Mouse (Mus musculus): ENCODE measurements at regions not wholly inside any gene's neighbourhood (a gene's known extent, or its start where the extent isn't known, plus 50 kb on each side); places are given as distances from the start of the nearest gene placed in this dataset.

- DNase-seq = no peak
These were observed 75.5 kb downstream of the Trib2 start for GRCm38 (mm10) chr12:15741219-15741618.

DNA sequence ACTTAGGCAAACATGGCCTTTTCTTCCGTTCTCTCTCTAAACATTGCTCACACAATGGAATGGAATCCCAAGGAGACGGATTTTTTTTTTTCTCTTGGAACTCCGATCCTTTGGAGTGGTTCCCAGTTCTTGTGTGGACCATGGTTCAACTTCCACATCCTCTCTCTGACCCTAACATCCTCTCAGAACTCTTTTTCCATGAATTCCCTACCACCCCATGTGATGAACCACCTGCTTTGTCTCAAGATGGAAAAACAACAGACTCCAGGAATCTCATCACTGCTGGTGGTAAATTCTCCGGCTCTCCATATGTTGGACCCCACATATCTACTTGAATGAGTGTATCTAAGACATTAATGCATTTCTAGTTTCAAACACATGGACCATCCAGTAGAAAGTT lies 77.7 kb downstream of the Trib2 start:
- DNase-seq = no peak

GRCm38 (mm10) chr12:15731261-15731660 lies 85.5 kb downstream of the Trib2 start:
- no peak for DNase-seq

DNA sequence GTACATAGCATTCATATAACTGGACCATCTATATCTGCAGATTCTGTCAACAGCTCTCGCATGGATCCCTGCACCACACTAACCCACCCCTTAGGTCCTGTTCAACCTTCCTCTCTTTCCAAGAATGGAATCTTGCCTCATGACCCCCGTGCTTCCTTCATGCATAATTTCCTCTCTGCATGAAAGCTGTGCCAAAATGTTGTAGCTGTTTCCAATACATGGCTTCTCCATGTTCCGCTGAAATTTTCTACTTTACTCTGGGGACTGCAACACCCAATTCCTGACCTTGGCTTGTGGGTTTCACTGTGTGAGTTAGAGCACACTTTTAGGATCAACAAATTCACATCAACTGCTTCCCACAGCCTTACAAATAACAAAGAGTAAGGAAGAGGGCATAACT lies 87.0 kb downstream of the Trib2 start:
- DNase-seq = no peak

DNA sequence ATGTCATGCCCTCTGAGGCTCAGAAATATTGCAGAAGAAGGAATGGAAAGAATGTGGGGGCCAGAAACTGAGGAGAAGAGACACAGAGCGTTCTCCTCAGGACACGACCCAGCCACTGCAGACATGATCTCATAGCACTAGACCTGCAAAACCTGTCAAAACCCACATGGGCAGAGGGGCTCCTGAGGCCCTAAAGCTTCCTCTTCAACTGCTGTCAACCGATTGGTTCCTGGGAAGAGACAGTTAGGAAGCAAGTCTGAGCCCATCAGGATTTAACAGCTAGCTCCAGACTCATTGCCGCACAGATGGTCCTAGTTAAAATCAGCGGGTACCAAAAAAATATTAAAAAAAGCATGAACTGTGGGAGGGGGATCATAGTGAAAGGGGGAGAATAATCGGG lies 93.2 kb downstream of the Trib2 start:
- no peak for DNase-seq

- no peak for DNase-seq
These were observed 94.6 kb downstream of the Trib2 start for GRCm38 (mm10) chr12:15722161-15722560.

DNA sequence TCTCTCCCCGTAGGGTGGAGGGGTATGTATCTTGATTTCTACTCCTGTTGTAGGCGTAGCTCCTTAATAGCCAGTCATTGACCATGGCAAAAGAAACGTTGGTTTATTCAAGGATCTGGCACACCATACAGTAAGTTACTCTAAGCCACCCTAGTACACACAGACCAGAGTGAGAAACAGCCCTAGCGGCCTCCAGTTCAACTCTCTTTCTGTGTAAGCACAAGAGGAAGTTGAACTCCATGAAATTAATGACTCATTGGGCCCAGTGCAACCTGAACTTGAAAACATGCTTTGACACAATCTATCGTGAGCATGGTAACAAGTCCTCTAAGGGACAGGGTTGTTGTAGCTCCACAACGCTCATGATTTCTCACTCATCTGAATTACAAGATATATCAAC lies 96.6 kb downstream of the Trib2 start:
- DNase-seq = no peak

DNA sequence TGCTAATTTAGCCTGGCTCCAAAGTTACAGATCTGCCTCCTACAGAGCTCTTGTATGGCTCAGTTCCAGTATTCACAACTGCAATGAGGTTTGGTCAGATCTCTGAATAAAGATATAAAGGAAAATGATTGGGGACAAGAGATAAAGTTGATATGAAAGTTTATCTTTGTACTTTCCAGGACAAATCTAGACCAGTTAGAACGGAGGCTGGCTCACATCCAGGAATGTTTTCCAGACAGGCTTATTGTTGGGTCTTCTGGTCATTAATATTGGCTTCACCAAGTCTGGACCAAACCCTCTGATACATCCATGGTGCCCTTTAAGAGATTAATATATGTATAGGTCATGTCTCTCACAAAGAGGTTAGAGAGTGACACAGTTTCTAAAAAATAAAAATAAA lies 97.9 kb downstream of the Trib2 start:
- DNase-seq = no peak

GRCm38 (mm10) chr12:15717989-15718388 lies 98.7 kb downstream of the Trib2 start:
- DNase-seq = no peak

- no peak for DNase-seq
These were observed 99.4 kb downstream of the Trib2 start for GRCm38 (mm10) chr12:15717342-15717741.

- DNase-seq = no peak
These were observed 103.1 kb downstream of the Trib2 start for GRCm38 (mm10) chr12:15713623-15714022.

DNA sequence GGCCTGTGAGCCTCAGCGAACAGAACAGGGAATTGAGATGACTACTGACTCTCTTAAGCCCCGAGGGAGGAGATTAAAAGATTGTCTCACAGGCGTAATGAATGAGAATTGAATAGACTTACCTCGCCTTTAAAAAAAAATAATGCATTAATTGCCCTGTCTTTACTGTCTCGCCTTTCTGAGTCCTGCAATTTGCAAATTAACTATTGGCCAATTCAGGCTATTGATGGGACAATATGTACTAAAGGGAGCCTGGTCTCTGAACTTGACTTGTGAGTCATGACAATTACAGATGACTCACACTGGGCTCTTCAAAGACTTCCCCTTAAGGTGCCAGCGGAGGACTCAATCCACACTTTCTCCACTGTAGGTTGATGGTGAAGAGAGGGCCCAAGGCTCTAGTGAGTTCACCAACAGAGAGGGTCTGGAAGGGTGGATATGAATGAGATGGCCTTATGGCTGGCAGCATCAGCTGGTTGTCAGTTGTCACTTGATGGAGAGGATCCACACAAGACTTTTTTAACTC lies 109.1 kb downstream of the Trib2 start:
- DNase-seq = no peak

GRCm38 (mm10) chr12:15704412-15704811 lies 112.3 kb downstream of the Trib2 start:
- DNase-seq = no peak

DNA sequence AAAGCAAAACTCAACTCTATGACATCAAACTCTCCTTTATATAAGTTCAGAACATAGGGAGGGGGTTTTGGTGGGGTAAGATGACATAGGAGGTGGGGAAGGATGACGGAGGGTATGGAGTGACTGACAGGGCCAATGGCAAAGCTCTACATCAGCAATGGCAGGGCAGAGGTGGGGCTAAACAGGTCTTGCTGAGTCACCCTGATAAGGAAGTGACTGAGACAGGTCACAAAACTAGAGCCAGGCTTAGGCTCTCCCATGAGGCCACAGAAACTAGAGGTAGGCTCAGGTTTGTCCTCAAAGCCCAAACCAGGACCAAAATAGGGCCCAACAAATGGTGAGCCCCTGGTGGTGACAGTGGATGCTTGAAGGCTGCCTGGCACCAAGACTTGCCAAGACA lies 114.6 kb downstream of the Trib2 start:
- no peak for DNase-seq

GRCm38 (mm10) chr12:15698829-15699228 lies 117.9 kb downstream of the Trib2 start:
- DNase-seq = no peak

GRCm38 (mm10) chr12:15698042-15698771 lies 118.5 kb downstream of the Trib2 start:
- no peak for DNase-seq

DNA sequence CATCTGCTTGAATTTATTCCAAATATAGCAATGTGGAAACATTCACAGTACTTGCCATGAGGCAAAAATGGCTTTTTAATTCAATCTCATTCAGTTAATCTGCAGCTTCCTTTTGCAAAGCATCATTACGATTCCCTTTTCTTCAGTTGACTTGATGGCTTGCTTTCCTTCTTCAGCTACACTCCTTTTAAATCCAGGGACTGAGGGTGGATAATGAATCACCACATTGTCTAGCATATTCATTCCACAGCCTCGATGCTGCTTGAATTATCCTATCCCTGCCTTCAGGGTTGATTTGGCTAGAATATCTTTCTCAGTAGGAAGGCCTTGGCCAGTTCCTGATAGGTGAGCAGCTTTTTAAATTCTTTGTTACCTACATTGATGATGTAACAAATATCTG lies 128.4 kb downstream of the Trib2 start:
- no peak for DNase-seq

- no peak for DNase-seq
These were observed 132.4 kb downstream of the Trib2 start for GRCm38 (mm10) chr12:15684311-15684710.

- DNase-seq = no peak
These were observed 134.9 kb downstream of the Trib2 start for GRCm38 (mm10) chr12:15681678-15682355.

- DNase-seq = no peak
These were observed 140.6 kb downstream of the Trib2 start for GRCm38 (mm10) chr12:15676127-15676526.

DNA sequence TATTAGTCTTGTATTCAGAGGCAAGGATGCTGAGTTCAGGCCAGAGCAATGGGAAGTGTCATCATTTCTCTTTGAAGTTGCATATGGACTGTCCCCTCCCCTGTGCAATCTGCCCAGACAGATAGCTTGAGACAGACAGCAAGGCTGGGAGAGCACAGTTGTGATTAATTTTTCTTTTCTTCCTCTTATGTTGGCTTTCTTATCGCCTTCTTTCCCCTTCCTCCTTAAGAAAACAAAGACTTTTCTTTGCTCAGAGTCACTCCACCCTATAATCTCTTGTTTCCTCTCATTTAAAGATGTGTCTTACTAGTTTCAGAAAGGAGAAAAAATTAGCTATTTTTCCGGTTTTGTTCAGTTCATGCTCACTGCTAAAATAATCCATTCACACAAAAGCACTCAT lies 157.0 kb downstream of the Trib2 start:
- no peak for DNase-seq

GRCm38 (mm10) chr12:15659332-15659731 lies 157.4 kb downstream of the Trib2 start:
- no peak for DNase-seq

DNA sequence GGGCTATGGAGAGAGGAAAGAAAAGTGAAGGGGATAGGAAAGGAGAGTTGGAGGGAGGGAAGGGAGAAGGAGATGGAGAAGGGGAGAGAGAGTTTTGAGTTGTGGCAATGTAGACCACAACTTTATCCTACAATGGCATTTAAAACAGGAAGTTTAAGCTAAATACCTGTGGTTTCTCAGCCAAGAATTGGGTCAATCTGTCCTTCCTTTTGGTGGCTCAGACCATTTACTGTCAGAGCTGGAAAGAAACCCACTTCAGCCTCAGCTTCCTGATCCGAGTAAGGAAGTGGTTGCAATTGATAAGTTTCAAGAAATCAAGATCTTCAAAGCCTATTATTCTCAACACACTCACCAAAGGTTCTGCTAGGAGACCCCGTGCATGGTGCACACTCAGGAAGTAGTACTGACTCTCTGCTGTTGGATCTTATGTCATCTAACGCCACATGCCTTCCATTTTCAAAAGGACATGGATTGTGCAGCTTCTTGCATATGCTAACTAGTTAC lies 158.9 kb downstream of the Trib2 start:
- DNase-seq = no peak

DNA sequence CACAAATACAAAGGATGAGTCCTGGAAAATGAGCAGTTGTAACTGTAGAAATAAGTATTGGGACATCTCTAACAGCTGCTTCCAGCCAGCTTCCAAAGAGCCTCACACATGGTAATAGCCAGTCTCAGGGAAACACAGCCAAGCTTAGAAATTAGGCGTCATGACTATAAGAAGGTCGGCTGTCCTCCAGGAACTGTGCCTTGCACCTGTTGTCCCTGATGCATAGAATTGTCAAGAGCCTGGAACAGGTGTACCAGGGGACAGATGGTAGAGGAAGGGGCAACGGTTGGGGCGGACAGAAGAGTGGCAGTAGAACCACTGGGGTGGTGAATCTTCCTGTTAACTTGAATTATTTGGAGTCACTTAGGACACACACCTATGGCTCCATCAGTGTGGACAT lies 162.1 kb downstream of the Trib2 start:
- no peak for DNase-seq
